Mouse (Mus musculus) G1E (cell line): ENCODE data around the gene Camta1.

Experiments
- CTCF ChIP-seq: IDR thresholded peaks from 2 replicates; pipeline ENCODE4 v1.5.1; 2012; ENCODE audit warnings: low read depth, low read length, inconsistent platforms, mixed read lengths
- GATA1 ChIP-seq: IDR thresholded peaks from 2 replicates; pipeline ENCODE4 v1.6.1; 2012; ENCODE audit warnings: borderline replicate concordance, low read length, inconsistent platforms, mixed read lengths
- GATA2 ChIP-seq: IDR thresholded peaks from 2 replicates; pipeline ENCODE4 v1.6.1; 2012; ENCODE audit warnings: low read depth, low read length, inconsistent platforms, borderline replicate concordance
- POLR2AphosphoS5 ChIP-seq: IDR thresholded peaks from 2 replicates; pipeline ENCODE4 v1.6.1; 2012; ENCODE audit warnings: low read depth, low read length, inconsistent platforms; ENCODE audit not compliant: insufficient replicate concordance
- TAL1 ChIP-seq: conservative IDR thresholded peaks from 2 replicates; pipeline ENCODE4 v1.6.1; 2012; ENCODE audit warnings: low read depth, low read length, inconsistent platforms, mixed read lengths

DNA sequence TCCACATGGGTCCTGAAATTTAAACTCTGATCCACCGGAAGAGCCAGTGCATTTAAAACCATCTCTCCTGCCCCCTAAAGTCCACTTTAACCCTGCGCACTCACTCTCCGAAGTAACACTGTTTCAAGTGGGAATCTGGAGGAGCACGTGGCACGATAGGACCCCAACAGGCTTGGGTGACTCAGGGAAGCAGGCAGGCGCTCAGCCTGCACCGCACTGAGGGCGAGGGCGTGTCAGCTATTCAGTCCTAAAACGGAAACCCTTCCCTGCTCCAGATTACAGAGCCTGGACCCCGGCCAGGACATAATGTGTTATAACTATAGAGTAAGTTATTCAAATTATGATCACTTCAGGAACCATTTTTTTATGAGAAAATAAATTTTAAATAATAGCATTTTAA, 42.4 kb upstream of the Camta1 start:
- TF ChIP-seq CTCF: no peak
- TF ChIP-seq GATA1: no peak
- no peak for TF ChIP-seq TAL1
- TF ChIP-seq GATA2: no peak
- TF ChIP-seq POLR2AphosphoS5: no peak
